Mouse (Mus musculus) activated CD4-positive, CD25-positive, alpha-beta regulatory T cell, adult 9 weeks (primary cell): ENCODE measurements around the gene Dst. TPM values are rescaled to one million over a fixed set of nuclear protein-coding genes. Genes with fewer than 3 reads are reported as not detected.

ENCODE experiments used
- polyA plus RNA-seq: library from polyadenylated mRNA; unstranded; fragments of 100-300 nt; shearing (Covaris generic); gene quantifications from one replicate; pipeline ENCODE4 v1.2.1, GENCODE M21; 2017

The Dst gene
- 26.2 TPM for polyA plus RNA-seq

DNA sequence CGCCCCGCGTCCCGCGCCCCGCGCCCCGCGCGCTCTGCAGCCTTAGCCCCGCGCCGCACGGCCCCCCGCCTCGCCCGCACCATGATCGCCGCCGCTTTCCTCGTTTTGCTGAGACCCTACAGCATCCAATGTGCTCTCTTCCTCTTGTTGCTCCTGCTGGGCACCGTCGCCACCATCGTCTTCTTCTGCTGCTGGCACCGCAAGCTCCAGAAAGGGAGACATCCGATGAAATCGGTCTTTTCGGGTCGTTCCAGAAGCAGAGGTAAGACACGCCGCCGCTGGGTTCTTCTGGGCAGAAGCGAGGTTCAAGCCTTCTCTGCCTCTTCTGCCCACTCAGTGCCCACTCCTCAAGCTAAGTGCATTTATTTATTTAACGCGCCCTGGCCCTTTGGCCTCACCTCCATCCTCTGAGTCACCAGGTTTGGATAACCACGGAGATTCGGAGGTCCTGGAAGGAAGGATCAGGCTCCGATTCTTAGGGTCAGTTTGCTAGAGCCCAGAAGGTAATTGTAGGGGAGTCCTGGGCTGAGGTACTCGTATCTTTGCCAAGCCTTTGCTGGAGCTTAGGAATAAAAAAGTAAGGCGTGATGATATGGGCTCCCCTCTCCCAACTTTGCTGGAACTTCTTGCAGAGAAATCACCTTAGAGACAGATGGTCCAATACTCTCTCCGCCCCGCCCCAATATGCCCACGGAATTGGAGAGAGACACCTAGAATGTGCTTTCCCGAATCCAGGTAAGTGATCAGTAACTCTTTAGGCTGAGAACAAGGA lies at the start of gene Dst:
TSS of gene Dst (plus strand) at position 35 of the 772 bp plus-strand sequence.

DNA sequence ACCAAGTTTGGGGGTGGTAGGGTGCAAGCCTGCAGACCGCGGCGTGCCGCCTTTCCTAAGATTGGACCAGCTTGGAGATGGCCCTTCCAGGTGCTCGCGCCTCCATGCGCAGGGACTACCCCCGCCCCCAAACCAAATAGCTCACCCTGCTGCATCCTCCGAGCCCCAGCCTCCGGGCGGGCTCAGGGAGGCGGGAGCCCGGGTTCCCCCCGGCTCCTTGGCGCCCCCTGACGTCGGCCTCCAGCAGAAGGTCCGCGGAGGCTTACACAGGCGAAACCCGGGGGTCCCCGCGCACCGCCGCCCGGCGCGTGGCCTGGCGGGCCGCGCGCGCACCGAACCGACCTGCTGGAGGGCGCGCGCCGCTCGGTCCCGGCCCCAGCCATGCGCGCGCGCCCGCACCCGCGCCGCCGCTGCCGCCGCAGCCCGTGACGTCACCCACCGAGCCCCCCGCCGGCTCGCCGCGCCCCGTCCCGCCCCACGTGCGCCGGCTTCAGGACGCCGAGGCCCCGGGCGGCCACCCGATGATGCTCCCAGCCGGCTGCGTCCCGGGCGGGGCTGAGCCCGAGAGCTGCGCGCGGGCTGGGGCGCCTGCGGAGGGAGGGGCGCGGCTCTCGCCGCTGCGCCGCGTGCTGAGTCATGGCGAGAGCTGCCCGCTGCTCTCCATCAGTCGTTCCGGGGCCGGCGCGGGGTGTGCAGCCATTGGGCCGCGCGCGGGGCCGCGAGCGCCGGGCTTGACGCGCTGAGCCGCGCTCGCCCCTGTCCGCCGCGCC lies 419 bp upstream of the Dst start, which contains the start of gene Bend6:
TSS of gene Bend6 (minus strand) at position 396 of the 770 bp plus-strand sequence.

Other genes starting within 250 kb of the Dst start
- 12.9 TPM for gene Prim2, start 238.4 kb upstream of the Dst start, polyA plus RNA-seq
- 8.9 TPM for gene Rab23, start 188.3 kb upstream of the Dst start, polyA plus RNA-seq
- gene Bag2, start 150.4 kb upstream of the Dst start, polyA plus RNA-seq, result 2.9 TPM
- gene Zfp451, start 93.6 kb upstream of the Dst start, polyA plus RNA-seq, result 20.9 TPM
- 2.8 TPM for gene Bend6, start 409 bp upstream of the Dst start, polyA plus RNA-seq